Mouse (Mus musculus) heart, embryonic 16.5 days (tissue): ENCODE measurements around the gene Hsd11b2. TPM values are rescaled to one million over a fixed set of nuclear protein-coding genes. Genes with fewer than 3 reads are reported as not detected.
"Not testable (repeated sequence)": the region's sequence is repeated elsewhere in the genome, so short reads cannot be mapped to it uniquely, and the experiment has no call there.

Experiments used
- ATAC-seq: fragments of 200-750 bp; cut with Nextera tagmentation; replicated peaks from 2 replicates; pipeline ENCODE4 v1.8.0; 2017; ENCODE audit warnings: moderate number of reproducible peaks; ENCODE audit not compliant: insufficient read depth, low FRiP score; ENCODE audit errors: extremely low read depth
- H3K27ac ChIP-seq: fragments of 300-500 bp; sonication (generic); 2 replicates; pipeline ENCODE4 v1.5.1; 2014; ENCODE audit warnings: mild to moderate bottlenecking, low read length, control low read depth, moderate library complexity
- H3K27me3 ChIP-seq: fragments of 300-500 bp; sonication (generic); 2 replicates; pipeline ENCODE4 v1.6.1; 2014; ENCODE audit warnings: low read length, mixed read lengths; ENCODE audit not compliant: control insufficient read depth, insufficient read depth
- H3K36me3 ChIP-seq: fragments of 300-500 bp; sonication (generic); 2 replicates; pipeline ENCODE4 v1.6.1; 2014; ENCODE audit not compliant: control insufficient read depth, insufficient read depth
- H3K4me1 ChIP-seq: fragments of 300-500 bp; sonication (generic); 2 replicates; pipeline ENCODE4 v1.6.1; 2014; ENCODE audit warnings: low read length, mixed read lengths; ENCODE audit not compliant: control insufficient read depth, insufficient read depth
- H3K4me2 ChIP-seq: fragments of 300-500 bp; sonication (generic); 2 replicates; pipeline ENCODE4 v1.6.1; 2014; ENCODE audit warnings: low read depth, mild to moderate bottlenecking, control low read depth, low read length
- H3K4me3 ChIP-seq: fragments of 300-500 bp; sonication (generic); 2 replicates; pipeline ENCODE4 v1.5.1; 2014; ENCODE audit warnings: mild to moderate bottlenecking, control low read depth, low read length
- H3K9ac ChIP-seq: fragments of 300-500 bp; sonication (generic); 2 replicates; pipeline ENCODE4 v1.6.1; 2014; ENCODE audit warnings: low read length, control low read depth
- H3K9me3 ChIP-seq: fragments of 300-500 bp; sonication (generic); replicated peaks from 2 replicates; pipeline ENCODE4 v1.6.1; 2016; ENCODE audit warnings: low read length; ENCODE audit not compliant: control insufficient read depth
- WGBS: fragments of 180-500 bp; shearing (Covaris S2); extraction: QIAGEN DNeasy Blood & Tissue Kit; methylation state at CpG from one replicate; pipeline ENCODE4 v1.1.7; 2014; 5-methylcytosine and 5-hydroxymethylcytosine counted together
- polyA plus RNA-seq: library from polyadenylated mRNA; unstranded; fragments of >200 nt; fragmentation: Nextera tagmentation; extraction: Ambion mirVana; gene quantifications from 2 replicates; pipeline ENCODE4 v1.2.1, GENCODE M21; 2015

Gene Hsd11b2
- polyA plus RNA-seq, 1 experiment from 2014 or later = 0.25 TPM

GRCm38 (mm10) chr8:105554087-105554486 is 35.5 kb downstream of the Hsd11b2 start:
- no peak overlapping the region for H3K4me3 ChIP-seq
- H3K9ac ChIP-seq = no peak overlapping the region
- H3K9me3 ChIP-seq = no peaks in the 10 kb centered on the region
- H3K27ac ChIP-seq = no peak overlapping the region
- H3K27me3 ChIP-seq = no peaks in the 10 kb centered on the region
- no peaks in the 10 kb centered on the region for H3K36me3 ChIP-seq
- H3K4me1 ChIP-seq = no peaks in the 10 kb centered on the region; the same call in 1 of the 2 replicates
- peak; percentile 63; the same call in 1 of the 2 replicates for ATAC-seq
- H3K4me2 ChIP-seq = no peak overlapping the region

GRCm38 (mm10) chr8:105555230-105555629 is 36.7 kb downstream of the Hsd11b2 start:
- Histone ChIP-seq H3K4me3 (no peak overlapping the region), H3K27me3 (no peaks in the 10 kb centered on the region), H3K4me1 (no peaks in the 10 kb centered on the region; the same call in 1 of the 2 replicates), H3K9ac (no peak overlapping the region), H3K9me3 (no peaks in the 10 kb centered on the region), H3K36me3 (no peaks in the 10 kb centered on the region), H3K27ac (no peak overlapping the region), H3K4me2 (no peak overlapping the region)
- ATAC-seq = no peak
- WGBS = 82% methylated on average over 3 of the region's 3 CpGs

- ATAC-seq = no peak
- WGBS = 81% methylated on average over 3 of the region's 3 CpGs
- H3K4me2 ChIP-seq = no peak overlapping the region
Measured at GRCm38 (mm10) chr8:105562863-105563262, 44.3 kb downstream of the Hsd11b2 start.

GRCm38 (mm10) chr8:105563871-105564270 is 45.3 kb downstream of the Hsd11b2 start:
- Histone ChIP-seq H3K27ac (no peak overlapping the region), H3K36me3 (peaks cover 3% of the 10 kb centered on the region), H3K9me3 (no peaks in the 10 kb centered on the region), H3K27me3 (no peaks in the 10 kb centered on the region), H3K9ac (no peak overlapping the region), H3K4me2 (no peak overlapping the region), H3K4me3 (no peak overlapping the region), H3K4me1 (peaks cover 19% of the 10 kb centered on the region)
- WGBS = 92% methylated on average over 1 of the region's 1 CpGs
- no peak for ATAC-seq

More at GRCm38 (mm10) chr8:105562863-105563262, 44.3 kb downstream of the Hsd11b2 start:
- Histone ChIP-seq H3K4me1 (peaks cover 19% of the 10 kb centered on the region), H3K4me3 (no peak overlapping the region), H3K27me3 (no peaks in the 10 kb centered on the region), H3K27ac (no peak overlapping the region), H3K36me3 (peaks cover 3% of the 10 kb centered on the region), H3K9ac (no peak overlapping the region), H3K9me3 (no peaks in the 10 kb centered on the region)

GRCm38 (mm10) chr8:105564573-105565229 is 46.1 kb downstream of the Hsd11b2 start:
- not testable (repeated sequence) for ATAC-seq, H3K9me3 ChIP-seq, H3K27ac ChIP-seq, H3K36me3 ChIP-seq, H3K27me3 ChIP-seq
- Histone ChIP-seq H3K9ac (peak overlapping the region; percentile 80), H3K4me2 (peak overlapping the region; percentile 95), H3K4me1 (peaks cover 19% of the 10 kb centered on the region), H3K4me3 (peak overlapping the region; percentile 76)
- WGBS = 71% methylated on average over 9 of the region's 9 CpGs

GRCm38 (mm10) chr8:105565401-105565881 is 46.9 kb downstream of the Hsd11b2 start:
- Histone ChIP-seq H3K4me3 (peak overlapping the region; percentile 76), H3K27me3 (no peaks in the 10 kb centered on the region), H3K4me1 (peaks cover 19% of the 10 kb centered on the region), H3K27ac (peak overlapping the region; percentile 70), H3K9me3 (no peaks in the 10 kb centered on the region), H3K4me2 (peak overlapping the region; percentile 95), H3K36me3 (peaks cover 3% of the 10 kb centered on the region), H3K9ac (peak overlapping the region; percentile 80)
- under 1% methylated on average over 31 of the region's 31 CpGs for WGBS
- ATAC-seq = peak; percentile 44

GRCm38 (mm10) chr8:105565952-105566702 is 47.6 kb downstream of the Hsd11b2 start, which contains the start of gene Atp6v0d1:
TSS of gene Atp6v0d1 (minus strand) at chr8:105566047.
- no peaks in the 10 kb centered on the region for H3K9me3 ChIP-seq
- peak; percentile 98 for ATAC-seq

GRCm38 (mm10) chr8:105566703-105567595 is 48.4 kb downstream of the Hsd11b2 start:
- peak overlapping the region; percentile 83 for H3K4me2 ChIP-seq
- peak overlapping the region; percentile 21 for H3K27ac ChIP-seq
- 0 out of 2 replicates have a peak, but pooled peaks have one; percentile 3 for ATAC-seq
- peaks cover 3% of the 10 kb centered on the region for H3K36me3 ChIP-seq
- H3K4me1 ChIP-seq = peaks cover 19% of the 10 kb centered on the region
- peak overlapping the region; percentile 69 for H3K9ac ChIP-seq
- H3K27me3 ChIP-seq = no peaks in the 10 kb centered on the region
- WGBS = 21% methylated on average over 27 of the region's 27 CpGs
- H3K4me3 ChIP-seq = peak overlapping the region; percentile 76
- no peaks in the 10 kb centered on the region for H3K9me3 ChIP-seq

More at GRCm38 (mm10) chr8:105565952-105566702, 47.6 kb downstream of the Hsd11b2 start, which contains the start of gene Atp6v0d1:
- peak within 1 kb of the TSS; percentile 80 for H3K9ac ChIP-seq
- WGBS = 1% methylated on average over 51 of the region's 53 CpGs
- H3K36me3 ChIP-seq = peaks cover 3% of the 10 kb centered on the region
- peak within 1 kb of the TSS; percentile 70 for H3K27ac ChIP-seq
- H3K27me3 ChIP-seq = no peaks in the 10 kb centered on the region
- peaks cover 19% of the 10 kb centered on the region for H3K4me1 ChIP-seq
- peak within 1 kb of the TSS; percentile 95 for H3K4me2 ChIP-seq
- peak within 1 kb of the TSS; percentile 76 for H3K4me3 ChIP-seq
